Mouse (Mus musculus) common myeloid progenitor, adult 5-6 weeks (primary cell): ENCODE results near the gene Nav3. TPM values are rescaled to one million over a fixed set of nuclear protein-coding genes. Genes with fewer than 3 reads are reported as not detected.

Experiments
- ATAC-seq: replicated peaks from 2 replicates; pipeline ENCODE4 v1.8.0; 2016; ENCODE audit warnings: low read depth, mild to moderate bottlenecking, moderate TSS enrichment, inconsistent platforms; ENCODE audit not compliant: poor library complexity, severe bottlenecking
- total RNA-seq: library from RNA; stranded (forward); fragments of 200-1000, 187-1606 nt; gene quantifications from 2 replicates; pipeline ENCODE4 v1.2.3, GENCODE M21; 2017

The Nav3 gene
- total RNA-seq: not detected in 2 replicates

- peak; percentile 84 for ATAC-seq
These were observed at the start of gene Nav3 for GRCm38 (mm10) chr10:110455838-110456493. TSS of gene Nav3 (minus strand) at chr10:110456204.

GRCm38 (mm10) chr10:110485306-110485705 lies 29.3 kb upstream of the Nav3 start:
- no peak for ATAC-seq

DNA sequence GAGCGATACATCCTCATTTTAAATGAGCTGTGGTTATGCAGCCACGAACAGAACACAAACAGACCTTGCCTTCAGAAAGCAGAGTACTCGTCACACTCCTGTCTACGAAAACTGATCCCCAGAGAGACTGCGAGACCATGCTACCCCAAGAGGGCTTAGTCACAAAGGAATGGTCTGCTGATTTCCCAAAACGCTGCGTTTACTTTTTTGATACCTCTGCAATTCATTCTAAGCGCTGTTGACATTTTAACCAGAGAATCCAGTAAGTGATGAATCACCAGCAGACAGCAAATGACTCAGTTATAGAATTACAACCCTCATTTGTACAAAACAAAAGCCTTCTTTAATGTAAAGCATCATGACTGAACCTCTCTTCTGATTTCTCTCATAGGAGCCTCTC lies 28.8 kb upstream of the Nav3 start:
- ATAC-seq: no peak

GRCm38 (mm10) chr10:110479189-110479588 lies 23.2 kb upstream of the Nav3 start:
- no peak for ATAC-seq

GRCm38 (mm10) chr10:110477689-110478314 lies 21.8 kb upstream of the Nav3 start:
- no peak for ATAC-seq

GRCm38 (mm10) chr10:110474107-110474506 lies 18.1 kb upstream of the Nav3 start:
- ATAC-seq: no peak

GRCm38 (mm10) chr10:110469445-110469844 lies 13.4 kb upstream of the Nav3 start:
- no peak for ATAC-seq

DNA sequence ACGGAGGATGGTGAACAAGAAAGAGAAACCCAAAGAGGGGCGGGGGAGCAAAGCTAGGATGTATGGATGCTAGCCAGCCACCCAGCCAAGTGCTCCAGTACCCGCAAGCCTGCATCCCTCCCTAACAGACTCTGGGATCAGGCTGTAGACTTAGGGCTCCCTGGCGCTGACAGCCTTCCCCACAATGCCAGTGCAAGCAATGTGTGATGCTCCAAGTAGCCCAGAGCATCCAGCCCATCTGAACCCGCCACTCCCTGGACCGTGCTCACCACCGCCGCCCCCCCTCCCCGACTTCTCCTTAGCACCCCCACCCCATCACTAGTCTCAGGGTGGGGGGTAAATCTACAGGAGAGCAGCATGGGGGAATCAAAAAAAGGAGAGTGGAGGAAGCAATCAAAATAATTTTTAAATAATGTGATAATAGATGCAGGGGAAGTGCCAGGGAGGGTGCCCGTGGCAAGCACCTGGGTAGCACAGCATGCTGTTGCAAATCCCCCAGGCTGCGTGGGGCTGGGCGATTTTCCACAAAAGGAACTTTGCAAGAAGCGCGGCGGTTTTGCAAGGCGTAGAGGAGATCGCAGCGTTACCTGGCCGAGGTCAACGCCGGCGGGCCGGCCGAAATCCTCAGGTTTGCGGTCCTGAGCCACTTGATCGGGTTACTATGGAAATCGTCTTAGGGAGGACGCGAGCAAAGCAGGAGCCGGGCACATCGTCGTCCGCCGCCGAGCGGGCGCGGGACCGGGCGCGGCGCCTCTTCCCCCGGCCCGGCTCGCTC lies 754 bp downstream of the Nav3 start:
- ATAC-seq: peak; percentile 42; the same call in 1 of the 2 replicates

GRCm38 (mm10) chr10:110453566-110453965 lies 2.4 kb downstream of the Nav3 start:
- no peak for ATAC-seq

GRCm38 (mm10) chr10:110440396-110440795 lies 15.6 kb downstream of the Nav3 start:
- ATAC-seq: no peak

DNA sequence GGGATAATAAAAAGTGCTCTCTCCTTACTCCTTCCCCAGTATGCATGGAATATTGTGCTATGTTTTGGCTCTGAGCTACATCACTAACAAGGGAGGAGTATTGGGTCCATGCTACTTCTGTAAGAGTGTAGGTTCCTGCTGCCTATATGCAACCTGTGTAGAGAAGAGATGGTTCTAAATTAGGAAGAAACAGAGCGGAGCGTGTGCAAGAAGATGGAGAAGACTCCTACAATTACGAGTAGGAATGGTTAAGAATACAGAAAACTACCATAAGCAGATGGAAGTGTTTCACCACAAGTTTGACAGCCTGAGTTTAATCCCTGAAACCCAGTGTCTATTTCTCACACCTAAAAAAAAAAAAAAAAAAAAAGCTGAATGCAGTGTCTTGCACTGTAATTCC lies 24.9 kb downstream of the Nav3 start:
- ATAC-seq: no peak

DNA sequence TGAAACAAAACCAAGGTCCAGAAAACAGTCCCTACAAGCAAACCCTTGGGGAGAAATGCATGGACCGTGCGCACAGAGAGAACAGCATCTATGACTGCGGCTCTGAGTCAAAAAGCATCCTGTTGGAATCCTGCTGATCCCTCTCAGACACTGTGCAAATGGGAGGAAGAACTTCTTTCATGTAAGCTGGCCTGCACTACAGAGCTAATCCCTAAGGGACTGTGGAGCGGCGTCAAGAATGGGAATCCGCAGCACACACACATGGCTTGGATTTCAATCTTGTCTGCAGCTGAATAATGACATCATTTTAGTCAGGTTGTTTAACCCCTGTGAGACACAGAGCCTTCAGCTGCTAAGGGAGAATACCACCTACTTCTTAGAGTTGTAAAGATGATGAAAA lies 26.4 kb downstream of the Nav3 start:
- ATAC-seq: no peak

GRCm38 (mm10) chr10:110429052-110429451 lies 27.0 kb downstream of the Nav3 start:
- ATAC-seq: no peak

DNA sequence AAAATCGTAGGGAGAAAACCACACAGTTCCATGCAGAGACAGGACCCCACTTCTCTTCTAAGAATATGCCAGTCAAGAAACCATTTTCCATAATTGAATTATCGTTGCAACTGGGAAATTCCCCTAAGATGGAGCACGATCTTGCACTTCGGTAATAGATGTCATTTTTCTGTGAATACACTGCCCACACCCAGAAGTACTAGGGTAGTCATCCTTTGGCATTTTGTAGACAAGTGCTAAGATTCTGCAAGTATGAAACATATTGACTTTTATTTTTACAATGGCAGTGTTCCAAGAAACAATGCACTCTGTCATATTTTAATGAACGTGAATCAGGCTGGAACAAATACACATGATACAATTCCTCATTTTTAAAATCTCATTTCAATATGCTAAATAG lies 34.5 kb downstream of the Nav3 start:
- ATAC-seq: no peak

GRCm38 (mm10) chr10:110417003-110417402 lies 39.0 kb downstream of the Nav3 start:
- no peak for ATAC-seq

DNA sequence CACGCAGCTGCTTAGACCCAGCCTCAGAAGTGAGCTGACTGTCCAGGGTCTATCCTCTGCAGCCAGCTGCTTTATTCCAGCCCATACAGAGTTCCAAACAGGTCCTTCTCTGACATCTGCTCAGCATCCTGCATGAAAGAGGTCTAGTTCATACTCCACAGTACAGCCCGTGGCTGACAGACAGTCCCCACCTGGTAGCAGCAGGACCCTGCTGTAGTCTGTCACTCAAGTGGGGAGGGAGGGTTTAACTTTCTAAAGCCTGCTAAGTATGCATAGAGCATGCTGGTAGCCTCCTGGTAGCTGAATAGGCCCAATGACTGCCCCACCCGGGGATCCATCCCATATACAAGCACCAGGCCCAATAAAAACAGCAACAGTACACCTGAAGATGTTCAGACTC lies 40.4 kb downstream of the Nav3 start:
- no peak for ATAC-seq

DNA sequence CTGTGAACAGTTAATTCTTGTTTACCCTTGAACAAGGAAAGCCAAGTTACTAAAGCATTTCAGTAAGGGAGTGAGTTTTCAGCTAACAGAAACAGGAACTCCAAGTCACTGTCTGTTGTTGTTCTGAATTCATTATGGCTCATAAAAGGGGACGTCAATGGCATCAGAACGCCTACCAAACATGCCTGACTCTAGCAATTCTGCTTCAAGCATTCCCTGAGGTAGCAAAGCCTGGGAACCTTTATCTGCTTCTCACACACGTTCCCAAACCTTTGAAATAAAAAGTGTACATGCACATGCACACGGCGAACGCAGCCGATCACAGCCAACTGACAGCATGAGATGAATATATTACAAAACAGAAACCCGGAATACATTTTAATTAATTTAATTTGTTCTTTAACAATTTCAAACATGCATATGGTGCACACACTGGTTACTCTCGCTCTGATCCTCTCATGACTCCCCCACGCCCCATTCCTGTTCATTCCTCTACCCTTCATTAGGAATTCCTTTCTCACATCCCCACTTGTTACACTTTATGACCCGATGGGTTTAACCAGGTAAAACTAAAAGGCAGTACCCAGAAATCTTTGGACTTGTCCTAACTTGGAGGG lies 42.6 kb downstream of the Nav3 start:
- no peak for ATAC-seq

DNA sequence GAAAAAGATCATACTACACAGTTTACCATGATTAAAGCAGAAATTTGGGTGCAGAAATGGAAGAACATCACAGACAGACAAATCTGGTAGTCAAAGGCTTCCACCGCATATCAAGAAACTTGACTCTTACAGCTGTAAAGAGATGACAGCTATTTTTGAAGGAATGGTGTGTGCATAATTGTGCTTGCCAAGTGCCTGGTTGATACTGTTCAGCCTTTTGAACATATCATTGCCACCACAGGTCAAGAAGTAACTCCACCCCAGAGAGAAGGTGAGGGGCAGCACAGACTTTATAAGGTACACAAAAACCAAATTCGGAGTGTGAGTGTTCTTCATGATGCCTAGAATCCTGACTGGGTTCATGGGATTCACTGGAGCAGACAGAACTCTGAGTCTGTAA lies 53.1 kb downstream of the Nav3 start:
- no peak for ATAC-seq

DNA sequence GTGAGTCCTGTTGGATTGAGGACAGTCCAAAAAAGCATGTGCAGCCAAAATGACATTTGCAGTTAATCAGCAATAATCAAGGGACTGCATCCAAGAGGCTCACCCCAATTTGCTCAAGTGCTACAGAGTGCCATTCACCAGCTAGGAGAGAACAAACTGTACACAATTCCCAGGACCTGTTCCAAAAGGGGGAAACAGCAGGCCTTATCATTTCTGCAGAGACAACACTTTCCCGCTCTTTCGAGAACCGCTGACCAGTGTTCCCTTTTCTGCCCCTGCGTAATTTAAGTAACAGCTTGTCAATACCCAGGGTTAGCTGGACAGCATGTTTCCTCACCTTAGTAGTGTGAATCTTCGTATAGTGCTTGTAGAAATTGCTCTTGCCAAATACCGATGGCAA lies 55.4 kb downstream of the Nav3 start:
- ATAC-seq: no peak

GRCm38 (mm10) chr10:110398643-110399042 lies 57.4 kb downstream of the Nav3 start:
- ATAC-seq: no peak
